Mouse (Mus musculus) urinary bladder, postnatal 14 days (tissue): Measurements from ENCODE around the gene Antxr2.

Experiments
- DNase-seq: peaks from one replicate; pipeline ENCODE4 v3.0.0; 2021; ENCODE audit warnings: low spot score

Gene Antxr2

GRCm38 (mm10) chr5:98030902-98031641, at the start of gene Antxr2:
TSS of gene Antxr2 (minus strand) at chr5:98031043.
- peak; percentile 71 for DNase-seq

GRCm38 (mm10) chr5:98076612-98077011, 45.8 kb upstream of the Antxr2 start:
- DNase-seq = no peak

- DNase-seq = no peak
These were observed 38.3 kb upstream of the Antxr2 start for GRCm38 (mm10) chr5:98069191-98069590.

GRCm38 (mm10) chr5:98055275-98055674, 24.4 kb upstream of the Antxr2 start:
- no peak for DNase-seq

GRCm38 (mm10) chr5:98054834-98055233, 24.0 kb upstream of the Antxr2 start:
- no peak for DNase-seq

- DNase-seq = no peak
These were observed 4.1 kb upstream of the Antxr2 start for GRCm38 (mm10) chr5:98034928-98035327.

- no peak for DNase-seq
These were observed 3.4 kb upstream of the Antxr2 start for GRCm38 (mm10) chr5:98034207-98034606.

- DNase-seq = no peak
These were observed 2.1 kb upstream of the Antxr2 start for GRCm38 (mm10) chr5:98032803-98033420.

- peak; percentile 36 for DNase-seq
These were observed 547 bp downstream of the Antxr2 start for GRCm38 (mm10) chr5:98030091-98030901.

GRCm38 (mm10) chr5:98027688-98028389, 3.0 kb downstream of the Antxr2 start:
- no peak for DNase-seq

GRCm38 (mm10) chr5:98025921-98026320, 4.9 kb downstream of the Antxr2 start:
- no peak for DNase-seq

GRCm38 (mm10) chr5:98024545-98024944, 6.3 kb downstream of the Antxr2 start:
- no peak for DNase-seq

- no peak for DNase-seq
These were observed 9.3 kb downstream of the Antxr2 start for GRCm38 (mm10) chr5:98021518-98021917.

- DNase-seq = no peak
These were observed 10.2 kb downstream of the Antxr2 start for GRCm38 (mm10) chr5:98020658-98021057.

GRCm38 (mm10) chr5:98019396-98019795, 11.4 kb downstream of the Antxr2 start:
- DNase-seq = no peak

GRCm38 (mm10) chr5:98018162-98018561, 12.7 kb downstream of the Antxr2 start:
- no peak for DNase-seq

- peak; percentile 8 for DNase-seq
These were observed 14.3 kb downstream of the Antxr2 start for GRCm38 (mm10) chr5:98016247-98017203.

GRCm38 (mm10) chr5:98005751-98006150, 25.1 kb downstream of the Antxr2 start:
- no peak for DNase-seq

- DNase-seq = no peak
These were observed 31.5 kb downstream of the Antxr2 start for GRCm38 (mm10) chr5:97999261-97999824.

GRCm38 (mm10) chr5:97996500-97997176, 34.2 kb downstream of the Antxr2 start:
- DNase-seq = no peak
